Mouse (Mus musculus): Measurements from ENCODE around the gene Ctrb1. TPM values are rescaled to one million over a fixed set of nuclear protein-coding genes. Genes with fewer than 3 reads are reported as not detected.
"Not testable (repeated sequence)": the region's sequence is repeated elsewhere in the genome, so short reads cannot be mapped to it uniquely, and the experiment has no call there.

Ctrb1 gene
- polyA plus RNA-seq, 1 experiment from 2014 or later = not detected

DNA sequence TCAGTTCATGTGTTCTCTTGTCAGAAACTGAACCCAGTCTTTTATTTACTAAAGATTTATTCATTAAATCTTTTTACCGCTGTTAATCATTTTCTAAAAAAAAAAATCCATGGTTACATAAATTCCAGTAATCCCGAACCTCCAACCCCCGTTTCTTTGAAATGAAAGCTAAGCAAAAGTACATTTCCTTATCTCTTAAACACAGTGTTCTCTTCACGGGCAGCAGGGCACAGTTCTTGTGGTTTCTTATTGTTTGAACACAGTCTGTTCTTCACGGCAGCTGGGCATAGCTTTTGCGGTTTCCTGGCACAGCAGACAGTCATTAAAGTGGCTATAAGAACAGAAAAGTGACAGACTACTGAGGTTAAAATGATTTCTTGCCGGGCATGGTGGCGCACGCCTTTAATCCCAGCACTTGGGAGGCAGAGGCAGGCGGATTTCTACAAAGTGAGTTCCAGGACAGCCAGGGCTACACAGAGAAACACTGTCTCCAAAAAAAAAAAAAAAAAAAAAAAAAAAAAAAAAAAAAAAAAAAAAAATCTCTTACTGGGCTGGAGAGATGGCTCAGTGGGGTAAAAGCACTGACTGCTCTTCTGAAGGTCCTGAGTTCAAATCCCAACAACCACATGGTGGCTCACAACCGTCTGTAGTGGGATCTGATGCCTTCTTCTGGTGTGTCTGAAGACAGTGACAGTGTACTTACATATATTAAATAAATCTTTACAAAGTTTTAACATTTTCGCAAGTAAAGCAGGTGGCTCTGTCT, 46.3 kb downstream of the Ctrb1 start:
- peaks cover 24% of the 10 kb centered on the region for H3K4me1 ChIP-seq
- H3K27ac ChIP-seq (replicated peaks) = peak overlapping the region; percentile 97
- H3K4me2 ChIP-seq = peak overlapping the region; percentile 83
- H3K36me3 ChIP-seq; H3K27me3 ChIP-seq (replicated peaks); ATAC-seq (ENCODE audit: extremely low read depth, insufficient number of reproducible peaks, low FRiP score, low TSS enrichment); H3K9me3 ChIP-seq: not testable (repeated sequence)
- peak overlapping the region; percentile 90 for H3K4me3 ChIP-seq
- WGBS = 64% methylated on average over 12 of the region's 12 CpGs
- peak overlapping the region; percentile 95 for H3K9ac ChIP-seq

DNA sequence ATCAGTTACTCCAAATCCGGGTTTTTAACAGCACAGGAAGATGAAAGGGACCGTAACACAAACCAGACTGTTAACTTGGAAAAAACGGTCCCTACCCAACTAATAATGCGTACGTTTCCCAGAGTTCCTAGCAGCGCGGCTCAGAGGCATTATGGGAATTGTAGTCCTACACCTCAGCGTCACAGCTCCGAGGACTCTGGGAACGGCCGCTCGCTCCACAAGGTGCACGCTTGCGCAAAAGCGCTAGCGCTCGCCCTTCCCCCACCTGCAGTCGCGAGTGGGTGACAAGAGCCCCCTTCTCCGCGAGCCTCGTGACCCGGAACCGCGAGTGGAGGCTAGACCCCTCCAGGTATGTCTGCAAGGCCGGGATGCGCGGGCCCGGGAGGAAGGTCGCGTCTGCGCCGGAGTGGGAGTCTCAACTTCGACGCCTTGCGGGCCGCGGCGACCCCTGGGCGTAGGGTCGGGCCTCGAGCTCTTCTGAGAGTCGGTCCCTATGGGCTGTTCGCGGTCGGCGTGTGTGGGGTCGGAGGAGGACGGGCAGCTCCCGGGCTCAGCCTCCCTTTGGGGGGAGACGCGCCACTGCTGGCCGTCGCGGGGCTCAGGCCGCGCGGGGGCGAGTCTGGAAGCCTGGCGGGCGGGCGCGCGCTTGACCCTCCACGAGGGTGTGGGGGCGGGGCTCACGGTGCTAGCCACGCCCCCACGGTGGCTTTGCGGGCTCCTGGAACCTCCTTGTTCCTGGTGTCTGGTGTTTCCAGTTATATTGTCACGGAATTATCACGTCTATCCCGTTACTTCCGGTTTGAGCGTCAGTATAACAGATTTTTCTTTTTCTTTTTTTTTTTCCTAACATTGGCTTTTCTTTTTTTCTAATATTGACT, 47.3 kb downstream of the Ctrb1 start, which contains the start of gene Zfp1:
Zfp1 (plus strand) TSS at position 138 of the 878 bp plus-strand sequence.
- ATAC-seq (ENCODE audit: extremely low read depth, insufficient number of reproducible peaks, low FRiP score, low TSS enrichment) = peak; percentile 96
- Histone ChIP-seq H3K4me1 (peaks cover 19% of the 10 kb centered on the region), H3K27me3 (replicated peaks) (no peaks in the 10 kb centered on the region), H3K4me2 (peak within 1 kb of the TSS; percentile 83), H3K9ac (peak within 1 kb of the TSS; percentile 95), H3K9me3 (no peaks in the 10 kb centered on the region), H3K27ac (replicated peaks) (peak within 1 kb of the TSS; percentile 97), H3K36me3 (0 out of 2 replicates have a peak, but pooled peaks cover 3% of the 10 kb centered on the region), H3K4me3 (peak within 1 kb of the TSS; percentile 90)
- WGBS = under 1% methylated on average over 75 of the region's 75 CpGs

DNA sequence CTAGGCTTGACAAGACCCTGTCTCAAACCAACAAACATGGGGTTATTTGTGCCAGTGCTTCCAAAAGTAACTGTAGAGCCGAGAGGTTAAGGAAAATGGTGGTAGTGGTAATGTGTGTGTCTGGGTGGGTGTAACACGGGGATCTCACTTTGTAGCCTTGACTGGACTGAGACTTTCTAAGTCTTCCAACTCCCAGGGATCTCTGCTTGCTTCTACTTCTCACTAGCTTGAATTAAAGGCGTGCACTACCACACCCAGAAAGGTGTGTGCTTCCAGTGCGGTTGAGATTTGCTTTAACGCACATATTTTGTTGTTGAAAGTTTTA, 47.9 kb downstream of the Ctrb1 start:
- peaks cover 15% of the 10 kb centered on the region for H3K4me1 ChIP-seq
- 8% methylated on average over 5 of the region's 5 CpGs for WGBS
- H3K27ac ChIP-seq (replicated peaks) = peak overlapping the region; percentile 97
- H3K4me3 ChIP-seq = peak overlapping the region; percentile 90
- peak overlapping the region; percentile 85 for H3K9ac ChIP-seq
- H3K27me3 ChIP-seq (replicated peaks) = no peaks in the 10 kb centered on the region
- no peaks in the 10 kb centered on the region for H3K9me3 ChIP-seq
- peak overlapping the region; percentile 83 for H3K4me2 ChIP-seq
- 0 out of 2 replicates have a peak, but pooled peaks have one; percentile 6 for ATAC-seq (ENCODE audit: extremely low read depth, insufficient number of reproducible peaks, low FRiP score, low TSS enrichment)
- H3K36me3 ChIP-seq = 0 out of 2 replicates have a peak, but pooled peaks cover 3% of the 10 kb centered on the region

DNA sequence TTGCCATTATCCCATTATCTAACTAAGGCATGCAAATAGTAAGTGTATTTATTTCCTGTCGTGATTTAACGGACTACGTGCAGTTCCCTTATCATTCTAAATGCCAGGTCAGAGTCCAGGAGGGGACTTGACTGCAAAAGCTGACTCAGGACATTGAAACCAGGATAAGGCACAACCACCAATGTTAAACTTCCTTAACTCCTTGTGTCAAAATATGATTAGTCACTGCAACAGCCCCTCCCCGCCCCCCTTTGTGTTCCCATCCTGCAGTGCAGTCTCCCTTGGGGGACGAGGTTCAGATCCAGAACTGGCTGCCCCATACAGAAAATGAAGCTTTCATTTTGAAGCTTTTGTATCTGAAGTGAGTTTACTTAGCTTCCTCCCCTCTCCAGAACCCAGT, 48.3 kb downstream of the Ctrb1 start:
- no peak for ATAC-seq (ENCODE audit: extremely low read depth, insufficient number of reproducible peaks, low FRiP score, low TSS enrichment)
- 20% methylated on average over 5 of the region's 5 CpGs for WGBS
- peak overlapping the region; percentile 83 for H3K4me2 ChIP-seq

DNA sequence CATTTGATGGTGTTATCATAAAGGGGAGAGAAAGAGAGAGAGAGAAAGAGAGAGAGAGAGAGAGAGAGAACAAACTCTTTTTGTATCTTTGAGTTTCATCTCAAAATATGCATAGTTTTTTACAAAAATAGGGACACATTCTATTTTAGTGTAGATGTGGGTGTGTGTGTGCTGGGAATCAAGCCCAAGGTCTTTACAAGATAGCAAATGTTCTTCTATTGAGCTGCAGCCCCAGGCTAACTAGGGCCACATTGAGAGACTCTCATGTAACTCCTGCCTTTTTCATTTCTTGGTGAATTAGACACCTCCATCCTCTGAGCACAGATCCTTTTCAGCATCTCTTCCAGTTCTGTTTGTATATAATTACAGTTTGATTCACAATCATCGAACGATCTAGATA, 49.7 kb downstream of the Ctrb1 start:
- Histone ChIP-seq H3K4me3 (no peak overlapping the region), H3K9me3 (no peaks in the 10 kb centered on the region)
- ATAC-seq (ENCODE audit: extremely low read depth, insufficient number of reproducible peaks, low FRiP score, low TSS enrichment) = no peak

More for the DNA sequence above, 48.3 kb downstream of the Ctrb1 start:
- H3K36me3 ChIP-seq = 0 out of 2 replicates have a peak, but pooled peaks cover 3% of the 10 kb centered on the region
- H3K9ac ChIP-seq = peak overlapping the region; percentile 85
- peak overlapping the region; percentile 90 for H3K4me3 ChIP-seq
- H3K27ac ChIP-seq (replicated peaks) = peak overlapping the region; percentile 97
- H3K9me3 ChIP-seq = no peaks in the 10 kb centered on the region
- peaks cover 15% of the 10 kb centered on the region for H3K4me1 ChIP-seq
- no peaks in the 10 kb centered on the region for H3K27me3 ChIP-seq (replicated peaks)

DNA sequence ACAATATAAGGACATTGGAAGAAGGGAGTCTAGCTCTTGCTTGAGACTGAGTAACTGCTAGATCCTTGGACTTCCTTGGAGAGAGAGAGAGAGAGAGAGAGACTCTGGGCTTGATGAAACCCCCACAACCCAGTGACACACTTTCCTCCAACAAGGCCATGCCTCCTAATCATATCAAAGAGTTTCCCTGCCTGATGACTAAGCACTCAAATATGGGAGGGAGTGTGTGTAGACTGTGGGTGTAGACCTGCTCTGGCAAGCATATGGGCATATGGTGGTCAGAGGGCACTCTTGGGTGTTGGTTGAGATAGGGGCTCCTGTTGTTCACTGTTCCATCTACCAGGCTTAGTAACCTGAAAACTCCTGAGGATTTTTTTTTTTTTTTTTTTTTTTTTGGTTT, 52.7 kb downstream of the Ctrb1 start:
- Histone ChIP-seq H3K4me2 (no peak overlapping the region), H3K27me3 (replicated peaks) (no peaks in the 10 kb centered on the region), H3K27ac (replicated peaks) (no peak overlapping the region), H3K9ac (no peak overlapping the region), H3K36me3 (no peaks in the 10 kb centered on the region), H3K9me3 (no peaks in the 10 kb centered on the region), H3K4me3 (no peak overlapping the region), H3K4me1 (peaks cover 8% of the 10 kb centered on the region)
- ATAC-seq (ENCODE audit: extremely low read depth, insufficient number of reproducible peaks, low FRiP score, low TSS enrichment) = no peak

More for the DNA sequence above, 49.7 kb downstream of the Ctrb1 start:
- Histone ChIP-seq H3K4me1 (peaks cover 15% of the 10 kb centered on the region), H3K4me2 (no peak overlapping the region), H3K9ac (no peak overlapping the region), H3K27me3 (replicated peaks) (no peaks in the 10 kb centered on the region), H3K27ac (replicated peaks) (no peak overlapping the region), H3K36me3 (no peaks in the 10 kb centered on the region)
- 92% methylated on average over 2 of the region's 2 CpGs for whole genome bisulfite sequencing

Small RNA genes within 50 kb of the gene (microRNA-seq; reads per million reads assigned to microRNA genes)
- not detected for gene Mir7076

Other genes with a start within 250 kb of the Ctrb1 start
- 3.6 and 4.3 TPM in 2 replicates for gene Wdr59, start 168.9 kb downstream of the Ctrb1 start, polyA plus RNA-seq (2015; fragmentation: Nextera tagmentation; extraction: Ambion mirVana)
- gene Znrf1, start 154.9 kb downstream of the Ctrb1 start, polyA plus RNA-seq (2015; fragmentation: Nextera tagmentation; extraction: Ambion mirVana) = 19.7 and 20.1 TPM in 2 replicates
- 0.44 and 0.65 TPM in 2 replicates for gene Ldhd, start 60.6 kb downstream of the Ctrb1 start, polyA plus RNA-seq (2015; fragmentation: Nextera tagmentation; extraction: Ambion mirVana)
- gene Zfp1, start 47.6 kb downstream of the Ctrb1 start, polyA plus RNA-seq (2015; fragmentation: Nextera tagmentation; extraction: Ambion mirVana) = 12.9 and 13.8 TPM in 2 replicates
- 40.2 and 43.4 TPM in 2 replicates for gene Bcar1, start 52.8 kb upstream of the Ctrb1 start, polyA plus RNA-seq (2015; fragmentation: Nextera tagmentation; extraction: Ambion mirVana)
- 132 and 142 TPM in 2 replicates for gene Cfdp1, start 163.3 kb upstream of the Ctrb1 start, polyA plus RNA-seq (2015; fragmentation: Nextera tagmentation; extraction: Ambion mirVana)
- gene Tmem170, start 185.7 kb upstream of the Ctrb1 start, polyA plus RNA-seq (2015; fragmentation: Nextera tagmentation; extraction: Ambion mirVana) = 3.4 and 3.8 TPM in 2 replicates
- 0.17 and 0.19 TPM in 2 replicates for gene Chst5, start 219.4 kb upstream of the Ctrb1 start, polyA plus RNA-seq (2015; fragmentation: Nextera tagmentation; extraction: Ambion mirVana)
- 5.0 and 5.4 TPM in 2 replicates for gene Tmem231, start 242.9 kb upstream of the Ctrb1 start, polyA plus RNA-seq (2015; fragmentation: Nextera tagmentation; extraction: Ambion mirVana)
- gene Gabarapl2, start 249.7 kb upstream of the Ctrb1 start, polyA plus RNA-seq (2015; fragmentation: Nextera tagmentation; extraction: Ambion mirVana) = 186 and 205 TPM in 2 replicates